In the genomic region with DNA sequence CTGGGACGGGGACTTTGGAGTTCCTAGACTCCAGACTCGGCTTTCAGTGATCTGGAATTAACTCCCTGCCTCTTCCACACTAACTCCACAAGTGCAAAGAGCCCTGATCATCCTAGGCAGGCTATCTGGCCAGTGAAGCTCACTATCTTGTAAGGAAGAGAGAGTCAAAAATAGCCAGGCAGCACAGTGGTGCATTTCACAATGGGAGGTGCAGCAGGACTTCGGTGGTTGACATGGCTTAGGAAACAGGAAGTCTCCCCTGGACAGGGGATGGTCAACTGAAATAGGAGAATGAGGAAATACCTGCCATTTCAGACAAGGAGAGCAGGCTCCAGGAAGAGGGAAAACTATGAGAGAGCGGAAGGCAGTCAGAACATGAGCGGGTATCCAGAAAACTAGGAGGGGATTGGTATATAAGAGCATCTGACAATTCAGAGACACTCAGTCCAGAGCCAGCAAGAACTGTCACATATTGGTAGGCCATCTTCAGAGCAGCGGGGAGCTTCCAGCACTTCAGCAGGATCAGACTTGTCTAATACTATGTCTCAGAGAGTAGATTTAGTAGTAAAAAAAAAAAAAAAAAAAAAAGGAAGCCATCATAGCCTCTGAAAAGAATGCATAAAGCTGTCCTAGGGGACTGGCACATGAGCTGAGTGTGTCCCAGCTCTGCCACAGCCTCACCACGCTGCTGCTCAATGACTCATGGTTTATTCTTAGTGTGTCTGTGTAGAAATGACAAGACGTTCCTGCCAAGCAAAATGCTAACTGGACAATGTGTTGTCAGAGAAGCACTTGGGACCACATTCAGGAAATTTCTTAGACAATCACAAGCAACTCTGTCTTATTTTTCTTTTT, we compare ENCODE assay signal across 8 mouse cellular contexts.
DNase-seq lines count a peak whose midpoint lies in the region; ATAC-seq and TF ChIP-seq lines count a peak whose summit lies in the region.
"Had no signal": no experiment of that assay in that cellular context is flagged by ENCODE, and none has a peak within 500 bp of the region (broad histone marks: within the 10 kb centered on the region; RNA-seq: fewer than 3 reads in every experiment).

No protein-coding gene starts in this region.

- no peak for ATAC-seq in hindbrain, postnatal 0 days

- intact Hi-C loops in heart, postnatal 25 days (cut with DNase I), result no loop called here

- no peak overlapping the region for H3K9ac ChIP-seq in hindbrain, postnatal 0 days (replicated peaks; ENCODE audit: low read length)
- H3K9ac ChIP-seq: limb, embryonic 15.5 days had no signal

- no peaks in the 10 kb centered on the region for H3K36me3 ChIP-seq in hindbrain, postnatal 0 days (ENCODE audit: insufficient read depth, low read length)
- H3K36me3 ChIP-seq: limb, embryonic 15.5 days had no signal

- no peak overlapping the region for H3K27ac ChIP-seq in hindbrain, postnatal 0 days
- H3K27ac ChIP-seq: limb, embryonic 15.5 days had no signal

- no peak overlapping the region for H3K4me2 ChIP-seq in hindbrain, postnatal 0 days (ENCODE audit: low read depth, low read length)
- H3K4me2 ChIP-seq: limb, embryonic 15.5 days had no signal

- H3K4me3 ChIP-seq in hindbrain, postnatal 0 days (ENCODE audit: low read length), result no peak overlapping the region
- H3K4me3 ChIP-seq: limb, embryonic 15.5 days had no signal

- WGBS in hindbrain, postnatal 0 days, result 80% methylated on average over 8 of the region's 8 CpGs

- H3K4me1 ChIP-seq in hindbrain, postnatal 0 days (ENCODE audit: insufficient read depth, low read length), result peaks cover 5% of the 10 kb centered on the region; the same call in 1 of the 2 replicates
- H3K4me1 ChIP-seq: limb, embryonic 15.5 days had no signal

- no peak for TF ChIP-seq CTCF in hindbrain, postnatal 0 days (IDR thresholded peaks at IDR 0.05; ENCODE audit: low read depth)

- no peaks in the 10 kb centered on the region for H3K9me3 ChIP-seq in hindbrain, postnatal 0 days (ENCODE audit: low read length)
- H3K9me3 ChIP-seq: limb, embryonic 15.5 days had no signal

- peak; percentile 44 to 46 for DNase-seq in right cerebral cortex, adult 2 months (ENCODE audit: low spot score in 2 of 2)
- DNase-seq in right cerebral cortex, postnatal 14 days, result no peak
- peak; percentile 28 to 45 for DNase-seq in cerebellum, postnatal 36 days
- peak; percentile 6 for DNase-seq in heart, postnatal 25 days (ENCODE audit: low spot score)
- no peak for DNase-seq in hindbrain, postnatal 0 days (ENCODE audit: low spot score)
- DNase-seq in embryo, embryonic 10 days (ENCODE audit: low spot score), result no peak
- no peak for DNase-seq in kidney, postnatal 14 days

- no peaks in the 10 kb centered on the region for H3K27me3 ChIP-seq in hindbrain, postnatal 0 days (ENCODE audit: insufficient read depth, low read length)
- H3K27me3 ChIP-seq: limb, embryonic 15.5 days had no signal

Comparison
In these comparisons a context has a peak if more than half of its experiments do, and no peak if none do; other contexts are left out.
1. DNase-seq: peak in right cerebral cortex, adult 2 months (2 of 2), cerebellum, postnatal 36 days (2 of 2) and heart, postnatal 25 days (single experiment); none in right cerebral cortex, postnatal 14 days (single experiment), hindbrain, postnatal 0 days (single experiment), embryo, embryonic 10 days (single experiment) and kidney, postnatal 14 days (single experiment).